Mouse (Mus musculus) heart, embryonic 10.5 days (tissue): ENCODE results near the gene Cftr. TPM values are rescaled to one million over a fixed set of nuclear protein-coding genes. Genes with fewer than 3 reads are reported as not detected.

ENCODE experiments used
- DNase-seq: peaks from one replicate; pipeline ENCODE4 v3.0.0-alpha.2; 2017; ENCODE audit warnings: low spot score
- H3K27ac ChIP-seq: fragments of 300-500 bp; sonication (generic); 2 replicates; pipeline ENCODE4 v1.5.1; 2016; ENCODE audit warnings: mild to moderate bottlenecking
- H3K27me3 ChIP-seq: fragments of 300-500 bp; sonication (generic); 2 replicates; pipeline ENCODE4 v1.6.1; 2016; ENCODE audit warnings: mild to moderate bottlenecking; ENCODE audit not compliant: poor library complexity, insufficient read depth, severe bottlenecking
- H3K36me3 ChIP-seq: fragments of 300-500 bp; sonication (generic); 2 replicates; pipeline ENCODE4 v1.6.1; 2016; ENCODE audit warnings: mild to moderate bottlenecking, moderate library complexity
- H3K4me1 ChIP-seq: fragments of 300-500 bp; sonication (generic); 2 replicates; pipeline ENCODE4 v1.6.1; 2016; ENCODE audit warnings: mild to moderate bottlenecking
- H3K4me3 ChIP-seq: fragments of 300-500 bp; sonication (generic); 2 replicates; pipeline ENCODE4 v1.5.1; 2016; ENCODE audit warnings: mild to moderate bottlenecking, moderate library complexity
- H3K9me3 ChIP-seq: fragments of 300-500 bp; sonication (generic); 2 replicates; pipeline ENCODE4 v1.6.1; 2016; ENCODE audit warnings: mild to moderate bottlenecking, moderate library complexity
- WGBS: fragments of 180-500 bp; shearing (Covaris S2); methylation state at CpG from one replicate; pipeline ENCODE4 v1.1.7; 2016; 5-methylcytosine and 5-hydroxymethylcytosine counted together
- polyA plus RNA-seq: library from polyadenylated mRNA; unstranded; fragments of >200 nt; fragmentation: Nextera tagmentation; extraction: Ambion mirVana; gene quantifications from 2 replicates; pipeline ENCODE4 v1.2.1, GENCODE M21; 2016

Cftr gene
- polyA plus RNA-seq, 1 experiment from 2014 or later = 0.29 TPM

DNA sequence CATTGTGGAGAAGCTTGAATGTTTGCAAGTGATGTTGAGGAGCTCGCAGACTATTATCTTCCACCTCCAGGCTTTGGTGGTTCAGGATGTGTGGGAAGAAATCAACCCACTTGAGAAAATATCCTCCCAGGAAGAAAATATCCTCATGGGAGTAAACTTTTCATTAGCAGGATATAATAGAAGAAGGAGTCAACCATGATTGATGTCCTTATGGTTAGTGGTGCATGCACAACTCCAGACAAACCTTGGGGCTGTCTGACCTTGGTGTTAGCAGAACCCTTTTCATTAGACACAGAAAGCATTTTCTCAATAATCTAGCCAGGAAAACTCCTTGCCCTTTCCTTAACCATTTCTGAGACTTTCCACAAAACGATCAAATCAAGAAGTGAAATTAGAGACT, 173.8 kb downstream of the Cftr start:
- no peak overlapping the region for H3K4me3 ChIP-seq
- H3K27ac ChIP-seq = no peak overlapping the region
- DNase-seq = no peak
- no peaks in the 10 kb centered on the region for H3K27me3 ChIP-seq
- 78% methylated on average over 2 of the region's 2 CpGs for WGBS
- no peaks in the 10 kb centered on the region for H3K9me3 ChIP-seq
- no peaks in the 10 kb centered on the region for H3K36me3 ChIP-seq
- H3K4me1 ChIP-seq = no peaks in the 10 kb centered on the region

DNA sequence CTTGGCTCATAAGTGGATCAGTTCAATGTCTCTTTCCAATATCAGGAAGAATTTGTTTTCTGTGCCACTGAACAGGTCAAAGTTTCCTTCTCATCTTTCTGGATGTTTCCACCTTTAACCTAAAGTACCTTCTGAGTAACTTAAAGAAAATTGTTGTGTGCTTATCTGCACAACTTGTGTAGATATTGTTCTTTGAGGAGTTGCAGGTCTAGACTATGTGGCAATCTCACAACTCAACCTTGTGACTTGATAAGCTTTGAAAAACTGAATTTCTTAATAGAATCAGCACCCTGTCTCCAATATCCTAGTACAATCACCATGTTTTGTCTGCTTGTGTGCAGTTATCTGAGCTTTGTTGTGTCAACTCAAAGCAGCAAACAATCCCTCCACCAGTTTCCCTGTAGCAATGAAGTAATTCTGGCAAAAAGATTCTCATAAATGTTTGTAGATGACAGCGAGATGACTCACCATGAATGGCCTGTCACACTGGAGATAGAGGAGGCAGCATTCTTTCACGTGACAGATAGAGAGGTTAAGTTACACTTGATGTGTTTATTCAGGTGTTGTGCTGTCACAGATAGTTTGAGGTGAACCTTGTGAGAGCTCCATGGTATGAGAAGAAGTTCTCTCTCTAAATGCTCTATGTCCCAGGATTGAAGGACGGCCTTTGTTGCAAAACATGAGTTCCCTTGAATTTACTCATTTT, 178.8 kb downstream of the Cftr start:
- 62% methylated on average over 3 of the region's 3 CpGs for WGBS

DNA sequence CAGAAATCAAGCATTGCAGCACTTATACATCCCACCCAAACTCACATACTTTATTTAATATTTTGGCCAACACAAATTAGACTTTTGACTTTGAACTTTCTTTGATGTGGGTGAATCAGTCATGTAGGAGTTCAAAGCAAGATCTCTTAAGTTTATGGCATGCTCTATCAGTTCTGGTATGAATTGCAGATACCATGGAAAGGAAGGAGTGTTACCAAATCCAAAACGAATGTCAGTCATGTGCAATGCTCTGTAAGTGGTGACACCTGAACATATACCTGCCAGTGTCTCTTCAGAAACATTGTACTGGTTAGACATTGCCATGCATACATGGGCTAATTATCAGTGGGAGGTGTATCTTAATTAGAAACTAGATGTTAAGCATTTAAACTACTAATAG, 189.7 kb downstream of the Cftr start:
- Histone ChIP-seq H3K27me3 (no peaks in the 10 kb centered on the region), H3K4me1 (no peaks in the 10 kb centered on the region)
- 67% methylated on average over 1 of the region's 1 CpGs for WGBS

More for the DNA sequence above, 178.8 kb downstream of the Cftr start:
- Histone ChIP-seq H3K27me3 (no peaks in the 10 kb centered on the region), H3K36me3 (no peaks in the 10 kb centered on the region), H3K9me3 (no peaks in the 10 kb centered on the region), H3K4me3 (no peak overlapping the region), H3K4me1 (no peaks in the 10 kb centered on the region), H3K27ac (no peak overlapping the region)
- no peak for DNase-seq

DNA sequence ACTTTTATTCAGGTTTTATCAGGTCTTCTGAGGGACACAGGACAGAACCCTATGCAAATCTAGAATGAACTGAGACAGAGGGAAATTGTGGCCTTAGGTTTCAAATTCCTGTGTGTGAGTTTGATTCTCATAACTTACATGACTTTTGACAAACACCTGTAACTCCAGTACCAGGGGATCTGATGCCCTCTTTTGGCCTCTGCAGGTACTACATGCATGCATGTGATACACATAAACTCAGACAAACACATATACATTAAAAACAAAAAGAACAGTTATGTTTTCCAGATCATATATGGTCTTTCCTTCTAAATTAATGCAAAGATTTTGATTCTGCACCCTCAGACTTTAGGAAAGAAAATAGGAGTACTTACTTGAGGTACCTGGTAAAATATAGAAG, 190.5 kb downstream of the Cftr start:
- Histone ChIP-seq H3K36me3 (no peaks in the 10 kb centered on the region), H3K4me1 (no peaks in the 10 kb centered on the region), H3K27me3 (no peaks in the 10 kb centered on the region), H3K9me3 (no peaks in the 10 kb centered on the region), H3K27ac (no peak overlapping the region), H3K4me3 (no peak overlapping the region)
- no peak for DNase-seq

More for the DNA sequence above, 189.7 kb downstream of the Cftr start:
- no peak for DNase-seq
- H3K9me3 ChIP-seq = no peaks in the 10 kb centered on the region
- no peak overlapping the region for H3K4me3 ChIP-seq
- no peak overlapping the region for H3K27ac ChIP-seq
- H3K36me3 ChIP-seq = no peaks in the 10 kb centered on the region

DNA sequence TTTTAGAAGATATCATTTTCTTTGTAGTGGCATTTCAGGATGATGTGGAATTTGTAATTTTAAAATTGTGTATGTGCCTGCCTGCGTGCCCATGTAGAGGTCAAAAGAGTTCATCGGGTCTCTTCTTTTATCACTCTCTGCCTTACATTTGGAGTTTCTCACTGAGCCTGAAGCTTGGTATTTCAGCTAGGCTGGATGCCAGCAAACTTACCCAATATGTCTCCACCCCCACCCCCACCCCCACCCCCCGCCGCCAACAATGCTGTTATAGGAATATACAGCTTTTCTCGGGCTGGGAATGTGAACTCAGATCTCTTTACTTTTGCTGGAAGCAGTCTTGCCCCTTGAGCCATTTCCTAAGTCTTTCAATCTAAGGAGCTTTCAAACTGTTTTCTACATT, 191.7 kb downstream of the Cftr start:
- 75% methylated on average over 5 of the region's 5 CpGs for whole genome bisulfite sequencing
- no peaks in the 10 kb centered on the region for H3K27me3 ChIP-seq

DNA sequence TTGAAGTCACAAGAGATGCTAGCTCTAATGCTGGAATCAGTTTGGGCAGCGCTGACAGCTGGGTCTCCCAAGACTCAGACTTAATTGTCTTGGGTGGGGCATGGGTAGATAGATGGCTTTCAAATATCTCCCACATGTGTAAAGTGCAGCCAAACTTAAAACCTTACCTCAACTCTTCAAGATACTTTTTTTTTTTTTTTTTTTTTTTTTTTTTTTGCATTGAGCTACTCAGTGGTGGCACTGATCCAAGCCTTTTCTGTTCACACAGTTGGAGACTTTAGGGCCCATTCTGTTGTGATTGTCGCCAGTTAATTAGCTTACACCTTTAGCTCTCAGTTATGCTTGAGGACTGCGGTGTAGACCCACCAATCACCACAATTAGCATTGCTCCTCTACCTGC, 198.6 kb downstream of the Cftr start:
- no peaks in the 10 kb centered on the region for H3K36me3 ChIP-seq
- no peak for DNase-seq
- no peak overlapping the region for H3K27ac ChIP-seq
- no peaks in the 10 kb centered on the region for H3K9me3 ChIP-seq
- no peaks in the 10 kb centered on the region for H3K4me1 ChIP-seq
- H3K4me3 ChIP-seq = no peak overlapping the region
- H3K27me3 ChIP-seq = no peaks in the 10 kb centered on the region
- WGBS = 76% methylated on average over 3 of the region's 3 CpGs

More for the DNA sequence above, 191.7 kb downstream of the Cftr start:
- Histone ChIP-seq H3K4me1 (no peaks in the 10 kb centered on the region), H3K4me3 (no peak overlapping the region), H3K36me3 (no peaks in the 10 kb centered on the region), H3K9me3 (no peaks in the 10 kb centered on the region), H3K27ac (no peak overlapping the region)
- DNase-seq = no peak

DNA sequence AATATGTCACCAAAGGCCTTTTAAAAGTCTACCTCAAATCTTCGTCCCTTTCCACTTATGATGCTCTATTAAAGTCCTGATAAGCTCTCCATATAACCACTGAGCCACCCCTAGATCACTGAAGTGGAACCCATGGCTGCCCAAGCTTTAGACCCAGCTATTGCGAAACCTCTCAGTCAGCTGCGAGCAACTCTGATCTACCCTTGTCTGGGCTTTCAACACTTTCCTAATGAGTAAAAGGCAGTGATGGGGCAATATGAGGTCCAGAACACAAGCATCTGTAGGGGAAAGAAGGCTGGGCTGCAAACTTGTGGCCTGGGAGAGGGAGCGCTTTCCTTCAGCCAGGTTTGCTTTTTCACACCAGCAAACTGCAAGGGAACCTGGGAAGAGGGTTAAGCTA, 199.2 kb downstream of the Cftr start:
- Histone ChIP-seq H3K36me3 (no peaks in the 10 kb centered on the region), H3K4me3 (no peak overlapping the region), H3K9me3 (no peaks in the 10 kb centered on the region), H3K27ac (no peak overlapping the region), H3K4me1 (no peaks in the 10 kb centered on the region), H3K27me3 (no peaks in the 10 kb centered on the region)
- no peak for DNase-seq
- WGBS = 78% methylated on average over 4 of the region's 4 CpGs

Other genes with a start within 250 kb of the Cftr start
- gene Wnt2, start 140.1 kb upstream of the Cftr start, polyA plus RNA-seq = 15.4 and 40.3 TPM in 2 replicates
- gene Asz1, start 61.6 kb upstream of the Cftr start, polyA plus RNA-seq = 0.26 TPM in 1 of 2 replicates, not detected in the other